Mouse (Mus musculus): ENCODE data around the gene Emilin1. TPM values are rescaled to one million over a fixed set of nuclear protein-coding genes. Genes with fewer than 3 reads are reported as not detected.

Emilin1 gene
- polyA plus RNA-seq, 1 experiment from 2014 or later, result 366 TPM

DNA sequence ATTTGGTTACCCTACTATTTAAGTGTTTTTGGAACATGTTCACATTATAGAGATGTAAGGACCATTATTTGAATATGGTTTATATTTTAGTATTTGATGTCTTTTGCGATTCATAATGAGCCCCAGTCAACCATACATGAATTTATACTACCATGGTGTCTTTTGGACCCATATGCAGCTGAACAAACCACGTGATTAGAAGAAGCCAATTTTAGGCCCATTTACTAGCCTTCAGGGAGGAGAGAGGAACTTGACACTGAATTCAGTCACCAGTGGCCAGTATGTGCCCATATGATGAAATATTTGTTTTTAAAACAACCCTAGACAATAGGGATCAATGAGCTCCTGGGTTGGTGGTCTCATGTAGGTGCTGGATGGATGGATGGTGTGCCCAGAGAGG lies 47.6 kb downstream of the Emilin1 start:
- ATAC-seq (ENCODE audit: low FRiP score, low TSS enrichment), result no peak
- H3K9me3 ChIP-seq (ENCODE audit: low read length), result no peaks in the 10 kb centered on the region
- H3K27me3 ChIP-seq (ENCODE audit: insufficient read depth, low read length), result no peaks in the 10 kb centered on the region
- H3K27ac ChIP-seq (ENCODE audit: low read length), result 0 out of 2 replicates have a peak overlapping the region, but pooled peaks have one; percentile 24
- no peak overlapping the region; the same call in 1 of the 2 replicates for H3K9ac ChIP-seq (replicated peaks; ENCODE audit: low read length)
- H3K4me3 ChIP-seq (ENCODE audit: low read length), result peak overlapping the region; percentile 85
- peaks cover 28% of the 10 kb centered on the region for H3K4me1 ChIP-seq (ENCODE audit: insufficient read depth, low read length)
- peaks cover 18% of the 10 kb centered on the region for H3K36me3 ChIP-seq (ENCODE audit: insufficient read depth, low read length)
- H3K4me2 ChIP-seq (replicated peaks; ENCODE audit: low read depth, low read length), result peak overlapping the region; percentile 89
- WGBS, result 83% methylated on average over 2 of the region's 2 CpGs

DNA sequence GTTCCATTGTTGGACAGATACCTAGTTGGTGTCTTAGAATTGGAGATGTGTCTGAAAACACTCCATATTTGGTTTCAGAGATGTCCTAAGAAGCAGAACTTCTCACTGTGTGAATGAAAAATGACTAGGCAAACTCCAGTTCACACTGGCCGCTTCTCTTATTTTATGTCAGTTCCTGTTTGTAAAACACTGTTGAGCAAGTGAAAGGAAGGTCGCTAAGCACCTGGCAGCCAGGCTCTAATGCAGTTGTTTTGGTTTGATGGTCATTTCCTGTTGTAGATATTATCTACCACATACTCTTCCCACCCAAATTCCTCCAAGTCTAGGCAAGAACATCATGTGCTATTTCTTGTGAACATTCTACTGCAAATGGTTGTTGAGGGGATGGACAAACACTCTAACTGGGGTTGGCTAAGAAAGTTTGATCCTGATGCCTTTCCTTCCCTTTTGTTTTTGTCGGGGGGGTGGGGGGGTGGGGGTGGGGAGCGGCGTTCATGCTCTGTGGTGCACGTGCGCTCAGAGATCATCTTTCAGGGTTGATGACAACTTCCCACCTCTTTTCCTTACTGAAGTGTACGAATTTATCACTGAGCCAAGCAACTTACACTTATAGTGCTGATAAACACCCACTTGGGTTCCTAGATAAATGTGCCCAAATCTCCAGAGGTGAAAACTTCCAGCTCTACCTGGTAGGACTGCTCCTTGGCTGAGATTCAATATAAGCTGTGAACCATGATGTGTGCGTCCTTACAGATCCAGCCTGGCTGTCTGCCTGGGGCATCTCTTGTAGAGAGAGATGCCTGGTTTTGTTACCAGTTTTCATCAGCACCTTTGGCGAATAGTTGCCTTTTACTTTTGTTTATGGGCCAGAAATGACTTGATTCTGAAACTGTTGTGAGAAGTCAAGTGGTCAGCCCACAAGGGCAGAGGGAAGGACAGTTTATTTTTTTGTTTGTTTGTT lies 48.6 kb downstream of the Emilin1 start:
- Histone ChIP-seq H3K9ac (replicated peaks; ENCODE audit: low read length) (no peak overlapping the region), H3K27me3 (ENCODE audit: insufficient read depth, low read length) (no peaks in the 10 kb centered on the region), H3K4me3 (ENCODE audit: low read length) (no peak overlapping the region), H3K4me1 (ENCODE audit: insufficient read depth, low read length) (peaks cover 28% of the 10 kb centered on the region), H3K36me3 (ENCODE audit: insufficient read depth, low read length) (peaks cover 15% of the 10 kb centered on the region), H3K9me3 (ENCODE audit: low read length) (no peaks in the 10 kb centered on the region), H3K27ac (ENCODE audit: low read length) (0 out of 2 replicates have a peak overlapping the region, but pooled peaks have one; percentile 24), H3K4me2 (replicated peaks; ENCODE audit: low read depth, low read length) (no peak overlapping the region)
- no peak for ATAC-seq (ENCODE audit: low FRiP score, low TSS enrichment)
- WGBS, result 56% methylated on average over 10 of the region's 10 CpGs

DNA sequence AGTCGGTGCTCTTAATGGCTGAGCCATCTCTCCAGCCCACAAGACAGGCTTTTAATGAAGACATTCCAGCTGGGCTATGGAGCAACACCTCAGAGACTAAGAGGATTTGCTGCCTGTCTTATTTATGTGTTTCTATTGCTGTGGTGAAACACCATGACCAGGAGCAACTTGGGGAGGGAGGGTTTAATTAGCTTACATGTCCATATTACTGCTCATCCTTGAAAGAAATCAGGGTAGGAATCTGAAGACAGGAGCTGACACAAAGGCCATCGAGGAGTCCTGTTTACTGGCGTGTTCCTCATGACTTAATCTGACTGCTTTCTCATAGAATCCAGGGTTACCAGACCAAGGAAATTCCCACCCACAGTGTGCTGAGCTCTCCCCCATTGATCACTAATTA lies 50.7 kb downstream of the Emilin1 start:
- Histone ChIP-seq H3K9ac (replicated peaks; ENCODE audit: low read length) (no peak overlapping the region), H3K4me2 (replicated peaks; ENCODE audit: low read depth, low read length) (no peak overlapping the region), H3K36me3 (ENCODE audit: insufficient read depth, low read length) (no peaks in the 10 kb centered on the region), H3K27me3 (ENCODE audit: insufficient read depth, low read length) (no peaks in the 10 kb centered on the region), H3K4me3 (ENCODE audit: low read length) (no peak overlapping the region), H3K9me3 (ENCODE audit: low read length) (no peaks in the 10 kb centered on the region), H3K27ac (ENCODE audit: low read length) (no peak overlapping the region), H3K4me1 (ENCODE audit: insufficient read depth, low read length) (peaks cover 20% of the 10 kb centered on the region)
- no peak for ATAC-seq (ENCODE audit: low FRiP score, low TSS enrichment)
- WGBS, result 38% methylated on average over 3 of the region's 3 CpGs

DNA sequence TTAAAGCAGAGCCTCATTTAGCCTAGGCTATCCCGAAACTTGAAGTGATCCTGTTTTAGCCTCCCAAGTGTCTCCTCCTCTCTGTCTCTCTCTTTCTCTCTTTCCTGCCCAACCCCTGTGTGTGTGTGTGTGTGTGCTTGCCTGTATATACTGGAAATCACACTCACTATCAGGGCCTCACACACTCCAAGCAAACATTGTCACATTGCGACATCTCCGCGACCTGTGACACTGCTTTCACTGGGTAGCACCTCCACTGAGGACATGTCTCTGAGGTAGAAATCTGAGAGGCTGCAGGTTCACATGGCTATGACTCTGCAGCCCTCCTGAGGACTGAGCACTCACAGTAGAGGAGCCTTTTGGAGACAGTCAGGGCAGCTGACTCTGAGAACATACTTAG lies 53.0 kb downstream of the Emilin1 start:
- no peak for ATAC-seq (ENCODE audit: low FRiP score, low TSS enrichment)
- H3K36me3 ChIP-seq (ENCODE audit: insufficient read depth, low read length), result no peaks in the 10 kb centered on the region
- H3K27me3 ChIP-seq (ENCODE audit: insufficient read depth, low read length), result no peaks in the 10 kb centered on the region
- H3K4me3 ChIP-seq (ENCODE audit: low read length), result no peak overlapping the region
- no peak overlapping the region for H3K27ac ChIP-seq (ENCODE audit: low read length)
- no peaks in the 10 kb centered on the region for H3K9me3 ChIP-seq (ENCODE audit: low read length)
- no peak overlapping the region for H3K9ac ChIP-seq (replicated peaks; ENCODE audit: low read length)
- WGBS, result 85% methylated on average over 4 of the region's 4 CpGs
- no peak overlapping the region for H3K4me2 ChIP-seq (replicated peaks; ENCODE audit: low read depth, low read length)
- H3K4me1 ChIP-seq (ENCODE audit: insufficient read depth, low read length), result peaks cover 10% of the 10 kb centered on the region; the same call in 1 of the 2 replicates

DNA sequence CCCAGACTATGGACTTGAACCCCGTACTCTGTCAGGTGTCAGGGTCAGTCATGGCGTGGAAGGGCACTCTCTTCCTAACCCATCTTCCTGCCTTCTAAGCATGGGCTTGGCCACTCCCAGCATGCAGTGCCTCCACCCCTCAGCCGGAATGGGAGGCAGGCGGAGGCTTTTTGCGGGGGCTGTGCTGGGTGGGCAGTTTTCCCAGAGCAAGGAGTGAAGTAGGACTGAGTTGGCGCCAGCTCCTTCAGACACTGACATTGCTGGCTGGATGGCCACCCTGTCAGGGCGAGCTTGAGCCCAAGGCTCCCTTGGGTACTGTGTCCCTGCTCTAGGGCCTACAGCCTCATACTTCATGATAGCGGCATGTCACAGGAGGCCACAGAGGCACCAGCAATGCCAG lies 55.2 kb downstream of the Emilin1 start, which contains the start of gene Tcf23:
TSS of gene Tcf23 (plus strand) at position 247 of the 400 bp plus-strand sequence.
- 0 out of 2 replicates have a peak, but pooled peaks have one; percentile 33 for ATAC-seq (ENCODE audit: low FRiP score, low TSS enrichment)
- WGBS, result 39% methylated on average over 8 of the region's 8 CpGs

DNA sequence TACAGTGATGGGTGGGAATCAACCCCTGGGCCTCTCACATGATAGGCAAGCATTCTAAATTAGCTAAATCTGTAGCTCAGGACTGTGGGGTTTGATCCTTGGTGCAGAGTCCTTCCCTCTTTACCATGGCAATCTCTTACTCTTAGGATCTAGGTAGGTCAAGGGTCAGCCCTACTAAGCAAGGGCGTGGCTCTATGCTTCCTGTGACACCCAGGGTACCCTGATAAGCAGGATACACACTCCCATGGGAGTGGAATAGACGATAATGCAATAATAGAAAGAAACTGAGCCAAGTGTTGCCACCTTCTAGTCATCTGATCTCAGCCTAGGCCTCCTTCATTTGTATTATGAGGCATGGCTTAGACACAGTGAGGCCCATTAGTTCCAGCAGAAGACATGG lies 56.2 kb downstream of the Emilin1 start:
- no peak for ATAC-seq (ENCODE audit: low FRiP score, low TSS enrichment)
- peaks cover 12% of the 10 kb centered on the region for H3K4me1 ChIP-seq (ENCODE audit: insufficient read depth, low read length)
- no peak overlapping the region for H3K27ac ChIP-seq (ENCODE audit: low read length)
- no peak overlapping the region for H3K4me2 ChIP-seq (replicated peaks; ENCODE audit: low read depth, low read length)
- H3K9me3 ChIP-seq (ENCODE audit: low read length), result no peaks in the 10 kb centered on the region
- no peaks in the 10 kb centered on the region for H3K36me3 ChIP-seq (ENCODE audit: insufficient read depth, low read length)
- H3K9ac ChIP-seq (replicated peaks; ENCODE audit: low read length), result no peak overlapping the region
- no peaks in the 10 kb centered on the region for H3K27me3 ChIP-seq (ENCODE audit: insufficient read depth, low read length)
- H3K4me3 ChIP-seq (ENCODE audit: low read length), result no peak overlapping the region
- 77% methylated on average over 2 of the region's 2 CpGs for WGBS

More for the DNA sequence above, 55.2 kb downstream of the Emilin1 start, which contains the start of gene Tcf23:
- no peak within 1 kb of the TSS for H3K9ac ChIP-seq (replicated peaks; ENCODE audit: low read length)
- H3K4me3 ChIP-seq (ENCODE audit: low read length), result no peak within 1 kb of the TSS
- no peaks in the 10 kb centered on the region for H3K27me3 ChIP-seq (ENCODE audit: insufficient read depth, low read length)
- H3K27ac ChIP-seq (ENCODE audit: low read length), result 0 out of 2 replicates have a peak within 1 kb of the TSS, but pooled peaks have one; percentile 21
- no peaks in the 10 kb centered on the region for H3K9me3 ChIP-seq (ENCODE audit: low read length)
- H3K36me3 ChIP-seq (ENCODE audit: insufficient read depth, low read length), result no peaks in the 10 kb centered on the region
- no peak within 1 kb of the TSS for H3K4me2 ChIP-seq (replicated peaks; ENCODE audit: low read depth, low read length)
- peaks cover 8% of the 10 kb centered on the region; the same call in 1 of the 2 replicates for H3K4me1 ChIP-seq (ENCODE audit: insufficient read depth, low read length)

Other genes with a start within 250 kb of the Emilin1 start
- 266 and 282 TPM in 2 replicates for gene Cenpa, start 246.6 kb upstream of the Emilin1 start, polyA plus RNA-seq (2015; fragmentation: Nextera tagmentation; extraction: Ambion mirVana)
- 5.4 and 7.1 TPM in 2 replicates for gene Dpysl5, start 201.8 kb upstream of the Emilin1 start, polyA plus RNA-seq (2015; fragmentation: Nextera tagmentation; extraction: Ambion mirVana)
- gene Mapre3, start 98.8 kb upstream of the Emilin1 start, polyA plus RNA-seq (2015; fragmentation: Nextera tagmentation; extraction: Ambion mirVana), result 22.1 and 22.7 TPM in 2 replicates
- 96.8 and 98.3 TPM in 2 replicates for gene Tmem214, start 45.4 kb upstream of the Emilin1 start, polyA plus RNA-seq (2015; fragmentation: Nextera tagmentation; extraction: Ambion mirVana)
- 23.9 and 27.1 TPM in 2 replicates for gene Agbl5, start 24.7 kb upstream of the Emilin1 start, polyA plus RNA-seq (2015; fragmentation: Nextera tagmentation; extraction: Ambion mirVana)
- 457 and 467 TPM in 2 replicates for gene Ost4, start 5.6 kb upstream of the Emilin1 start, polyA plus RNA-seq (2015; fragmentation: Nextera tagmentation; extraction: Ambion mirVana)
- gene Khk, start 8.0 kb downstream of the Emilin1 start, polyA plus RNA-seq (2015; fragmentation: Nextera tagmentation; extraction: Ambion mirVana), result 38.8 and 41.4 TPM in 2 replicates
- 17.9 and 20.3 TPM in 2 replicates for gene Cgref1, start 32.2 kb downstream of the Emilin1 start, polyA plus RNA-seq (2015; fragmentation: Nextera tagmentation; extraction: Ambion mirVana)
- 172 TPM in 2 replicates for gene Preb, start 47.0 kb downstream of the Emilin1 start, polyA plus RNA-seq (2015; fragmentation: Nextera tagmentation; extraction: Ambion mirVana)
- gene Tcf23, start 55.3 kb downstream of the Emilin1 start, polyA plus RNA-seq (2015; fragmentation: Nextera tagmentation; extraction: Ambion mirVana), result 1.9 and 2.2 TPM in 2 replicates
- gene Atraid, start 134.9 kb downstream of the Emilin1 start, polyA plus RNA-seq (2015; fragmentation: Nextera tagmentation; extraction: Ambion mirVana), result 158 and 163 TPM in 2 replicates
- 14.6 and 14.7 TPM in 2 replicates for gene Slc5a6, start 135.5 kb downstream of the Emilin1 start, polyA plus RNA-seq (2015; fragmentation: Nextera tagmentation; extraction: Ambion mirVana)
- 36.0 and 38.7 TPM in 2 replicates for gene Cad, start 141.4 kb downstream of the Emilin1 start, polyA plus RNA-seq (2015; fragmentation: Nextera tagmentation; extraction: Ambion mirVana)
- not detected in 2 replicates for gene Dnajc5g, start 192.9 kb downstream of the Emilin1 start, polyA plus RNA-seq (2015; fragmentation: Nextera tagmentation; extraction: Ambion mirVana)
- gene Slc30a3, start 194.8 kb downstream of the Emilin1 start, polyA plus RNA-seq (2015; fragmentation: Nextera tagmentation; extraction: Ambion mirVana), result 3.4 and 4.5 TPM in 2 replicates
- gene Trim54, start 203.3 kb downstream of the Emilin1 start, polyA plus RNA-seq (2015; fragmentation: Nextera tagmentation; extraction: Ambion mirVana), result 0.19 and 0.28 TPM in 2 replicates
- not detected in 2 replicates for gene Ucn, start 225.4 kb downstream of the Emilin1 start, polyA plus RNA-seq (2015; fragmentation: Nextera tagmentation; extraction: Ambion mirVana)
- 79.0 and 79.3 TPM in 2 replicates for gene Mpv17, start 240.8 kb downstream of the Emilin1 start, polyA plus RNA-seq (2015; fragmentation: Nextera tagmentation; extraction: Ambion mirVana)

Data from kidney, embryonic 16.5 days (tissue).